Mouse (Mus musculus): ENCODE data around the gene Ppp1r11.

Ppp1r11 gene

DNA sequence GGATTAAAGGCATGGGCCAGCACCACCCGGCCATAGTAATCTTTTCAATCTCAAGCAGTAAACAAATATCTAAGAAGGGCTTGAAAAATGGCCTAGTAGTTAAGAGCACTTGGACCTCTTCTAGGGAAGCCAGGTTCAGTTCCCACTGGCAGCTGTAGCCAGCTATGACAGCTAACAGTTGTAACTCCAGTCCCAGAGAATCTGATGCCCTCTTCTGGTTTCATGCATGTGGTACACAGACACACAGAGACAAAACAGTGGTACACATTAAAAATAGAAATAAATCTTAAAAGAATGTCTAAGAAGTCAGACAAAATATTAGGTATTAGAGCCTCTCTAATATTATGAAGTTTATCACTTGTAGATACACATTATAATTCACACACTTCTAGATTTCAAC is 9.6 kb upstream of the Ppp1r11 start:
- no peak for DNase-seq (ENCODE audit: low read depth, low spot score)

DNA sequence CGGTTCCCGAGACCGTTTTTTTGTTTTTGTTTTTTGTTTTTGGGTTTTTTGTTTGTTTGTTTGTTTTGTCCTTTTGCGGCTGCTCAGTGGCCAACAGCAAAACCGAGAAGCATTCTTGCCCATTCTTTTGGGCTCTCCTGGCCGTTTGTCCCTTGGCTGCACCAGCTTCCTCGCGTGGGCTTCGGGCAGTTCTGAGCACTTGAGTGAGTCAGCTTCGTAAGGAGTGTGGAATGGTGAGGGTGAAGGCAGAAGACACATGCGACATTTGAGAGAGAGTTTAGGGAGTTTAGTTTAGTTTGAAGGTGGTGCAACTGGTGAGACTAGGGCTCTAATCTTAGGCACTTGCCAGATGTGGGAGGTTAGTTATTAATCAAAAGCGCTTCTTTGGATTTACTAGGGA is 7.3 kb upstream of the Ppp1r11 start:
- DNase-seq (ENCODE audit: low read depth, low spot score), result no peak

DNA sequence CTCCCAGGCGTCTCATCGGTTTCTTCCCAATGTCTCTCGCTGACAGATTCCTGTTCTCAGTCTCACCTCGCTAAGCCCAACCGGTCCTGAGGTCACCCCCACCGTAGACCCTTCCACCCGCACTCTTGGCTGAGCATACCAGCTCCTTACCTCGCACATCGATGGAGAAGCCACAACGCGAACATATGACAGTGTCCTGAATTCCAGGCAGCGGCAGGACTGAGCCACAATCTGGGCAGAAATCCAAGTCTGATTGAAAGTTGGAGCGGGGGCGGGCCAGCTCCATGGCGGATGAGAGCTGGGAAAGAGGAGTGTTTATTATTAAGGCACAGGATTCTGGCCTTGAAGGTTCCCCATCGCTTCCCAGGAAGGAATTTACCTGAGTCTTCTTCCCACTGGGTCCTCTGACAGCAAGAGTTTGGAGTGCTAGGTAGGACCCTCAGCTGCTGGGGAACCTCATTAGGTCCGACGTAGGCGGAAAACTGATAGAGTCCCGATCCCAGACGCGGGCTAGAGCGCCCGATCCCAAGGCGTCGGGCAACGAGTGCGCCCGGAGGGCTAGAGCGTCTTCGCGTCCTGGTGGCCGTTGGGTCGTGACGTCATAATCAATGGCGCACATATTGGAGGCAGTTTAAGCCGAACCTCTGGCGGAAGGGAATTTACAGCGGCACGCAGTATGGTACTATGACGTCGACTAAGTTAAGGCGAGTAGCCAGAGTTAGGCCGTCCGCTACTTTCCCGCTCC is 6.6 kb upstream of the Ppp1r11 start, which contains the start of the genes Znrd1 and Znrd1as:
TSS of gene Znrd1 (minus strand) at position 561 of the 745 bp plus-strand sequence.
TSS of gene Znrd1as (plus strand) at position 594 of the 745 bp plus-strand sequence.
- peak; percentile 97 for DNase-seq (ENCODE audit: low read depth, low spot score)

DNA sequence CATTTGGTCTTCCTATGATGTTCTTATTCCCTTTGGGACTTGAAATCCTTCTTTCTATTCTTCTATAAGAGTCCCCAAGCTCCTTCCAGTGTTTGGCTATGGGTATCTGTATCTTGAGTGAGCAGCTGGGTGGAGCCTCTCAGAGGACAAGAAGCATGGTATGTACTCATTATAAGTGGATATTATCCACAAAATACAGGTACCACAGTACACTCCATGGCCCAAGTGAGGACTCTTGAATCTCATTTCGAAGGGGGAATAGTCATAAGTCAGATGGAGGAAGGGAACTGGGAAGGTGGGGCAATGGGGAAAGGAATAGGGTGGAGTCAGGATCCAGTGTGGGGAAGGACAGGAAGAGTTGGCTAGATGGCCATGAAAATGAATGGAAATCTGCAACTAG is 1.5 kb upstream of the Ppp1r11 start:
- DNase-seq (ENCODE audit: low read depth, low spot score), result no peak

DNA sequence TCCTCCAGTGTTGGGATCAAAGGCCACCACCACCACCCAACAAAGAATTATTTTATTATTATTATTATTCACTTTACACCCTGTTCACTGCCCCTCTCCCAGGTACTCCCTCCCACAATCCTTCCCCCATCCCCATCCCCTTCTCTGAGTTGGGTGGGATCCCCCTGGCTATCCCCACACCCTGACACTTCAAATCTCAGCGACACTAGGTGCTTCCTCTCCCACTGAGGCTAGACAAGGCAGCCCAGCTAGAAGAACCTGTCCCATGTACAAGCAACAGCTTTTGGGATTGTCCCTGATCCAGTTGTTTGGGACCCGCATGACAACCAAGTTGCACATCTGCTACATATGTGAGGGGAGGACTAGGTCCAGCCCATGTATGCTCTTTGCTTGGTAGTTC is 1.1 kb upstream of the Ppp1r11 start:
- DNase-seq (ENCODE audit: low read depth, low spot score), result no peak

DNA sequence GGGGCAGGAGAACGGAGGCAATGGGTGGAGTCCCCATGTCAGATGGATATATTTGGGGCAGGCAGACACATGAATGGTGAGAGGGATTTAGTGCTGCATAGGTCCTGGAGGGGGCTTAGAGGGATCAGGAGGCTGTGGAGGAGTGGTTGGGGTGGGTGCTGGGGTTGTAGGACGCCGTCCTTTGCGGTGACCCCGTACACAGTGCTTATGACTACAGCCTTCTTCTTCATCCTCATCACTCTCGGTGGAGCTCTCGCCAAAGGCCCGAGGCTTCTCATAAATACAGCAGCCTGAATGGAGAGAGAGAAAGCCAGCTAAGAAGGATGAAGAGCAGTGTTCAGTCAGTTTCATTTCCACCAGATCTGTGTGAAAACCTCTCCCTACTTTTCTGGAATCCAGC is 2.3 kb downstream of the Ppp1r11 start:
- no peak for DNase-seq (ENCODE audit: low read depth, low spot score)

DNA sequence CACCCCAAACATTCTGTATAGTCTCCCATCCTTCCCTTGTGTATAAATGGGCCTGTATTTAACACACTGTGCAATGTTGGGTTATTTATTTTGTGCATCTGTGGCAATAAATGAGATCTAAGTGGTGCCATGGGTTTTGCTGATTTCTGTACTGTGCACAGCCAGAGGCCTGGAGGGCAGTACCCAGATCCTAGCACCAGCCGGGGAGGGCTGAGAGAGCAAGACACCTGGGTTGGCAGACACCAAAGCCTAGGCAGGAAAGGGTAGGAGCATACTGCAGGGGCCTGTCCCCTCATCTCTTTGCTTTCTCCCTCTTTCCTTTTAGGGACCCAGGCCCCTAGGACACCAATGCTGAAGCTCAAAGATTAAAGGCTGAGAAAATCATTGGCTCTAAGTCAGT is 3.3 kb downstream of the Ppp1r11 start:
- no peak for DNase-seq (ENCODE audit: low read depth, low spot score)

DNA sequence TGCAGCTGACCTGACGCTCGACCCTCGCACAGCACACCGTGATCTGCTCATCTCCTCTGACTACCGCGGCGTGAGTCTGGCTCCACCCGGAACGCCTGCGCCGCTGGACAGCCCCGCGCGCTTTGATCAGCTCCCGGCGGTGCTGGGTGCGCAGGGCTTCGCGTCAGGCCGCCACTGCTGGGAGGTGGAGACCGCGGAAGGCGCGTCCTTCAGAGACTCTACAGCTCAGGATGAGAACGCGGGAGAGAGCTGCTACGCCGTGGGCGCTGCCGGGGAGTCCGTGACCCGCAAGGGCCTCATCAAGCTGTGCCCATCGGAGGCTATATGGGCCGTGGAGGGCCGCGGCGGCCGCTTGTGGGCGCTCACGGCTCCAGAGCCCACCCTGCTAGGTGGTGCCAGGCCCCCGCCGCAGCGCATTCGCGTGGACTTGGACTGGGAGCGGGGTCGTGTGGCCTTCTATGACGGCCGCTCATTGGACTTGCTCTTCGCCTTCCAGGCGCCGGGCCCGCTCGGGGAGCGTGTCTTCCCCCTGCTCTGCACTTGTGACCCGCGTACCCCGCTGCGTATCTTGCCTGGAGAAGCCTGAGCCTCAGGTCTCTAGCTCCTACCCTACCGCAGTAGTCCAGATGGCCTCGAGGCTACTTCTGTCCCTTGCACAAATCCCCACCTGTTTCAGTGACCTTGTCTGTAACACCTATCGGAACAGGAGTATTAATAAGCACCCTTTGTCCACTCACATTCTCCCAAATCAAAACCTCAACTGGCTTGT is 4.3 kb downstream of the Ppp1r11 start:
- DNase-seq (ENCODE audit: low read depth, low spot score), result peak; percentile 43

DNA sequence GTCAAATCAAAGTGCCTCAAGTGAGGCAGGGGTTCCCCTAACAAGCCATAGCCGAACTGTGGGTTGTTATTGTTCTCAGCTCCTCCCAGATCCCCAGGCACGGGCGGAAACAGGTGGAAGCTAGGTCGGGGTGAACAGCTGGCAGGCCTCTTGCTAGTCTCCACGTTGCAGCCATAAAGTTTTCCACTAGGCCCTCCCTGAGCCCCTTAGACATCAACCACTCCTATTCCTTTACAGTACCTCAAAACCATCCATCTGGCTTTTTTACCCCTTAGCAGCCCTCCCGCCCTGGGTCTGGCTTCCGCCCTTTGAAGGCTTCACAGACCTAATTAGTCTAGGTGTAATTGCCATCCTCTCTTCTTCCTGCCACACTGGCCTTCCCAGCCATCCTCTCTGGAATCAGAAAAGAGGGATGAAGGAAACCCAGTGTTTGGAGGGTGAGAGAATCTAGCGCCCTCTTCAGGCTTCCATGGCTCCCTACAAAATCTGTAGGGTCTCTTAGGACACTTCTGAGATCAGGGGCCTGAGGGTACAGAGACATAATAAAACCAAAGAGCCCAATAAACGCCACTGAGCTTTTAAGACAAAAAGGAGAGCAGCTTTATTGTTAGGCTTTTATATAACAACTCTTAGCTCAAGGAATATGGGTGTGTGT is 7.3 kb downstream of the Ppp1r11 start:
- DNase-seq (ENCODE audit: low read depth, low spot score), result no peak

DNA sequence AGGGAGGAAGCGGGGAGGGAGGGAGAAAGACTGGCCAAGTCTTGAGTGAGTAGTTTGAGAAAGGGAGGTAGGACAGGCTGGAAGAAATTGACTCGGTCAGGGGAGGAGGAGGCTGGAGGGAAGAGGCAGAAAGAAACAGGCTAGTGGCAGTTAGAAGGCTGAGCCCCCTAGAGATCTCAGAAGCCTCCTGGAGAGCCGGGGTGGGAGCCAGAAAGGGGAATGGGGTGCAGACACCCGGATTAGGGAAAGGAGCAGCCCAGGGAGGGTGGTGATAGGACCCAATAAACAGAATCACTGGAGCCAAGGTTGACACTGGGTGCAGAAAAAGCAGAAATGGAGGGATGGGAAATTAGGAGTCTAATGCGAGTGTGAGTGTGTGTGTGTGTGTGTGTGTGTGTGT is 7.8 kb downstream of the Ppp1r11 start:
- no peak for DNase-seq (ENCODE audit: low read depth, low spot score)

DNA sequence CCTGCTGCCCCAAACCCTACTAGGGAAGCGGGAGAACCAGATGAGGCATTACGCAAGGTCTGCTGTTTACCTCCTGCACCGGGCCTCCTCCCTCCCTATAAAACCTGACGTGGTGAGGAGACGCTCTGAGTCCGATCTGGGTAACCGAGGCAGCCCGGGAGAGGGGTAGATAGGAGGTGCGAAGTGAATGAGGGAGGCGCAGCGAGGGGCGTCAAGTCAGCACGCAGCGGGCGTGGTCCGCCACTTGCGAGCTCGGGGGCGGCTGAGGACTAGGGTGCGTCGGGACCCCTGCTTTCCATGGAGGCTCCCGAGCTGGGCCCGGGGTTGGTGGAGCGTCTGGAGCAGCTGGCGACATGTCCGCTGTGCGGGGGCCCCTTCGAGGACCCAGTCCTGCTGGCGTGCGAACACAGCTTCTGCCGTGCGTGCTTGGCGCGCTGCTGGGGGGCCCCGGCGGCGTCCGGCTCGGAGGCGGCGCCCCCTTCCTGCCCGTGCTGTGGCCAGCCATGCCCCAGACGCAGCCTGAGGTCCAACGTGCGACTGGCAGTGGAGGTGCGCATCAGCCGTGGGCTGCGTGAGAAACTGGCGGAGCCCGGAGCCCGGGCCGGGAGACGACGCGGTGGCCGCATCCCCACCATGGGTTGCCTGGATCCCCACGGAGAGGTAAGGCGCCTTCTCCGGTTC is 8.6 kb downstream of the Ppp1r11 start, which contains the start of gene Rnf39:
TSS of gene Rnf39 (plus strand) at position 128 of the 681 bp plus-strand sequence.
- DNase-seq (ENCODE audit: low read depth, low spot score), result no peak

DNA sequence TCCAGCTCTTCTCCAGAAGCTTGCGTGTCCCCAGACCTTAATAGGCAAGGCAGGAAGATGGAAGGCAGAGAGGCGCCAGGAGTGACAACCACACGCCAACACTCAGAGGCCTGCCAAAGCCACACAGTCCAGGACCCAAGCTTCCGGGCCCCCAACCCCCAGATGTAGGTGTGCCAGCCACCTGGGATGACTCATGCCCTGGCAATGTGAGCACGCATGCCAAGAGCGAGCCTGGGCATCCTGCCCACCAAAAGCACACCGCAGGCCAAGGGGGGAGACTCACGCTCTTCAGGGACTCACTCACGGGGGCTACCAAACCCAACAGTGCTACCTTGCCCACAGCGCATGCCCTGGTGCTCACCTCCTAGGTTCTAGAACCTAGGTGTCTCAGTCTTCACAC is 9.2 kb downstream of the Ppp1r11 start:
- no peak for DNase-seq (ENCODE audit: low read depth, low spot score)

DNA sequence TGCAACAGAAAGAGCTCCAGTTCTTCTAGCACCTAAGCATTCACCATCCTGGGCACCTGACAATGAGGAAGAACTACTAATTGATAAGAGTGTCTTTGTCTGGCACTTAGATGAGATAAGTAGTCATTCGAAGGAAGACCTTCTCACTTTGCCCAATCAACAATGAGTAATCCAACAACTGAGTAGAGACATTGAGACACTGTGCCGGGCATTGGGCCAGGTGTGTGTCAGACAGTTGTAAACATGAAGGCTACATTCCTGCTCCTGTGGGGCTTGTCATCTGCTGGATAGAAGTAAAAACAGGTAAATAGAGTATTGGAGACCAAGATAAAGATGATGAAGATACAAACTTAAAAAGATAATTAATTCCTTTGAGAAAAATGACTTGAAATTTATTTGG is 13.5 kb downstream of the Ppp1r11 start:
- DNase-seq (ENCODE audit: low read depth, low spot score), result no peak

DNA sequence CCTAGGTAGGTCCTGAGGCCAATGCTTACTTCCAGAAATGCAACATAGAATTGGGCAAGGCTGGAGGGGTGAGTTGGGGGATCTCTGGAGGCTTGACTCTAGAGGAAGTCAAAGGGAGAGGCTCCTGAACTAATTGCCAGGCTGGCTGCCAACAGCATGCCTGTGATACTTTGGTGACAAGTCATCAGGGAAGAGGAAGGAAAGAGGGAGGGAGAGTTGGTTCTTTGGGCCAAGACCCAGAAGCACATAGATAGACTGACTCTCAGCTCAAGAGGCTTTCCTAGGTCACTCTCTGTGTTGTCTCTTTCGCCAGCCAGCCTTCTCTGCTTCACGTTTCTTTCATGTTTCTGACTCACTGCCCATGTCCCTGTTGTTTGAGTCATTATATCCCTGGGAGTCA is 19.7 kb downstream of the Ppp1r11 start:
- no peak for DNase-seq (ENCODE audit: low read depth, low spot score)

DNA sequence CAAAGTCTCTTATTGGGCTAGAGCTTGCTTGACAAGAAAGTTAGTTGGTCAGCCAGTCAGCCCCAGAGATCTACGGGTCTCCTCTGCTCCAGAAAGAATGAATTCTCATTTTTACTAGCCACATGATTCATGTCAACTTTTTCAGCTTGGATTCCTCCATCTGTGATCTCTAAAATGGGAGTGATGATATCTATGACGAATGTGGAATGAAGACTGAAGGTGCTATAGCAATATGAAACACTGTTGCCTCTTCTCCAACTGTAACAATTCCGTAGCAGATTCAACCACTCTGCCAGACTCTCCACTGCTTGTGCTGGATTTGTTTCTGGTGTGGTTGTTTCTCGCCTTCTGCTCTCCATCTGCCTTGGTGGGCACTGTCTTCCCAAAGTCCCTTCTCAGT is 20.4 kb downstream of the Ppp1r11 start:
- no peak for DNase-seq (ENCODE audit: low read depth, low spot score)

DNA sequence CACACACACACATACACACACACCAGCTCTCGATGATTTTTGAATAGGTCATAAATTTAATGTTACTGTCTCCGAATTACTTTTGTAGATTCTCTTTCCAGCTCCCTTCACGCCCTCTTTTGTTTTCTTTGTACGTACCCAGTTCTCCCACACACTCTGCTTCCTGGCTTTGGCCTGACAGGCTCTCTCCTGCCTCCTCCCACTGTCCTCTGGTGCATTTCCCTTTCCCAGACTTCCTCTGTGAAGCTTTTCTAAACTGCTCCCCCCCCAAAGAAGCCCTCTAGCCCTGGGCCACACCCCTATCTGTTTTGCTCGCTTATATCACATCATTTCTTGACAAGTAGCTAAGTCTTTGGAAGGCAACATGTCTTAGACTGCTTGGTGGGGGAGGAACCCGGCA is 21.3 kb downstream of the Ppp1r11 start:
- DNase-seq (ENCODE audit: low read depth, low spot score), result no peak

DNA sequence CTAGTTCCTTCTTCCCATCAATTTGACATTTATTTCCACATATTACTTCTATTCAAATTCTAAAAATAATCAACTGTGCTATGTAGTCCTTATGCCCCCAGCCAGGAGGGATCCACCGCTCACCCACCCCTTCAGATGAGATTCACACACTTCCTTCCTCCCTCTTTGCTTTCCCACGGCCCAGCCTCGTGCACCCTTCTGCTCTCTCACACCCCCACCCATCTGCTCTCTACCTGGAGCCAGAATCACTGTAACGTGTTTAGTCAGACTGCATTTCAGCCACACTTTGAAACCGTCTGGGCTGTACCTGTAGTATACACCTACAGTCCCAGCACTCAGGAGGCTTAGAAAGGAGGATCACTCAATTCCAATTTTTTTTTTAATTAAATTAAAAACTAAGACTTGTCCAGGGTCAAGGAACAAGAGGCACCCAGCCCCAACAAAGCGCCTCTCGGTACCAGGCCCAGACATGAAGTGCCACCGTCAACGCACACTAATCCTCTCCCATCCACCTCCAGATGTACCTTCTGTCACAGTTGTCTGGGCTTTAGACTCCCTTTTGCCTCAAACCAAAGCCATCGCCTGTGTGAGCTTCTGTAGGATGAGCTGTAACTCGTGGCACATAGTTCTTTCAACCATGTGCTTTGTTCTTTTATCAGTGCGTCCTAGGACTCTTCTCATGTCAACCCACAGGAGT is 22.2 kb downstream of the Ppp1r11 start:
- no peak for DNase-seq (ENCODE audit: low read depth, low spot score)

DNA sequence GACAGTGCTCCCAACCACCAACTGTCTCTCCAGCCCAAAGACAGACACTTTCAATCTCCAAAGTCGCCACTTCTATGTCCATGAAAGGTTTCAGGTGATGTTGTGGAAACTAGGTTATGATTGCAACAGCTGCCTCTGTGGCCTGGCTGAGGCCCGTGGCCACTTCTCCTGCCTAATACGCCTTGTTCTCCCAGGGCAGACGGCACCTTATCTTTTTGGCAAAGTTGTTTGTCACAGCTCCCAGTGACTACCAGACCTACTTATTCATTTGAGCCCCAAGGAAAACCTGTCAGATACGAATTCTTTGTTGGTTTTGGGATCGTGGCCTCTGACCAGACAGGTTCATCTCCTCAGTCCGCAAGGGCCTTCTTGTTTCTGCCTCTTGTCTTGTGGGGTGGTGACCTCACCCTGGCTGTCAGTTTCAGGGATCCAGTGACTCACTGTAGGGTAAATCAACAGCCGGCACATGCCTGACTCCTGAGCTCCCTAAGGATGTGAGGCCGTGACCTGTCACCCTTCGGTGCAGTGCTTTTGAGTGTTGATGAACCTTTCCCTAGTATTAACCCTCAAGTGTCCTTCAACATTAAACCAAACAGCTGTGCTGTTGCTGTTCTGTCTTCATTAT is 23.9 kb downstream of the Ppp1r11 start:
- no peak for DNase-seq (ENCODE audit: low read depth, low spot score)

DNA sequence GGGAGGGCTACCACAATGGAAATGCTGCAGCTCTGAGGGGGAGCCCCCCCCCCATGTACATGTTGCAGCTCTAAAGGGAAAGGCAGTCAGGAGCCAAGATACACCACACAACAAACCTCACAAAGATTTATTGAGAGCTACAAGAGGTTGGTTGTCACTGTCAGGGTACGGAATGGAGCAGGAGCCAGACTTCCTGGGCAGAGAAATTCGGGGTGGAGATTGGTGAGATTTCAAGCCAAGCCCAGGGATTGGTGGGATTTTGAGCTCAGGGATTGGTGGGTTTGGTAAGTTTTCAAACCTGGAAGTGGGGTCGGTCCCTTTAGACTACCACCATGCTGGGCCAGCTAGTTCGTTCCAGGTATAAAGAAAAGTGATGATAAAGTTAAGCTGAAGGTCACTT is 28.1 kb downstream of the Ppp1r11 start:
- DNase-seq (ENCODE audit: low read depth, low spot score), result no peak

DNA sequence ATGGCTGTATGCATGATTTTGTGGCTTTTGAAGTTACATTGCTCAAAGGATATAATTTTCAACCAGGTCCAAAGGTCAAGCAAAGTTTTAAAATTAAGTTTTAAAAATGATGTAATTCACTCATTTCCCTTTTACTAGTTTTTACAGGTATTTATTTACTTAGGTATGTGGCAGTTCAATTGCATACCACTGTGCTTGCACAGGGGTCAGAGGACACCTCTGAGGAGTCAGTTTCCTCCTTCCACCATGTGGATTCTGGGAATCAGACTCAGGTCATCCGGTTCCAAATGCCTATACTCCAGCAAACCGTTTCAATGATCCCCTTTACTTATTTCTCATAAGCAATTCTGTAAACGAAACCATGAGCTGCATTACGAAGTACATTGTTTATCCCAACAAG is 28.8 kb downstream of the Ppp1r11 start:
- DNase-seq (ENCODE audit: low read depth, low spot score), result no peak

DNA sequence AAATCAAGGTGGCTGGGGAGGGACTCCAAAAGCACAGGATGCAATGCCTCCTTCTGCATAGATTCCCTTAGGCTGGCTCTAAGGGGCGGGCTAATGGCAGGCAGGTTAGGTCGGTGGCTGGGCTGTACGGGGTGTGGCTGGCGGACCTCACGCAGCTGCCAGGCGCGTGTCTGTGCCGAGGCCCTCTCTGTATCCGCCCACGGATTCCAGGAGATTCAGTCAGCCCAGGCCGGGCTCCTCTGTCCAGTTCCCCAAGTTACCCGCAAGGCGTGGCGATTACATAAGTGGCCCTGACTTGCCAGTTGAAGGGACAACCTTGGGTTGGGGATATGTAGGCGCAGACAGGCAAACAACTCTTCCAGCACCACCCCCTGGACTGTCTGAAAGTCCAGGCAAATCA is 31.3 kb downstream of the Ppp1r11 start:
- no peak for DNase-seq (ENCODE audit: low read depth, low spot score)
